Mouse (Mus musculus) cerebellum, adult 2 months (tissue): ENCODE measurements around the gene Vgll4.

ENCODE experiments used
- CTCF ChIP-seq: fragments of 200-500 bp; IDR thresholded peaks from 2 replicates; pipeline ENCODE4 v1.5.1; 2011; ENCODE audit warnings: low read depth, mild to moderate bottlenecking, control low read depth, low read length, moderate library complexity, borderline replicate concordance; ENCODE audit not compliant: insufficient read depth
- POLR2A ChIP-seq: fragments of 200-500 bp; IDR thresholded peaks from 2 replicates; pipeline ENCODE4 v1.6.1; 2011; ENCODE audit warnings: low read length, control low read depth, borderline replicate concordance; ENCODE audit not compliant: insufficient read depth

GRCm38 (mm10) chr6:114997471-114997870 lies 27.7 kb upstream of the Vgll4 start:
- TF ChIP-seq CTCF (no peak), POLR2A (no peak)
